Mouse (Mus musculus) ES-E14 (cell line): ENCODE results near the gene Zfp526.

Experiments
- HCFC1 ChIP-seq: IDR thresholded peaks from 2 replicates; pipeline ENCODE4 v1.6.1; 2012; ENCODE audit warnings: low read length, inconsistent platforms, borderline replicate concordance; ENCODE audit not compliant: insufficient read depth
- MAFK ChIP-seq: IDR thresholded peaks from 2 replicates; pipeline ENCODE4 v1.6.1; 2014; ENCODE audit warnings: mild to moderate bottlenecking, low read depth, low read length, inconsistent platforms; ENCODE audit not compliant: insufficient read depth

GRCm38 (mm10) chr7:25274996-25275395 lies 53.8 kb downstream of the Zfp526 start:
- TF ChIP-seq MAFK (no peak), HCFC1 (no peak)
